Mouse (Mus musculus) T-helper 17 cell (primary cell): Measurements from ENCODE around the gene Gm7138.
"Not testable (repeated sequence)": the region's sequence is repeated elsewhere in the genome, so short reads cannot be mapped to it uniquely, and the experiment has no call there.

Experiments
- in situ Hi-C, 2 experiments: fragments of 300-600 bp; cut with MboI, MseI; formaldehyde crosslinking; loops; 1 replicate in 1 of 2; 2 replicates in 1 of 2; pipeline ENCODE4 v1.15.1; 2025; ENCODE audit warnings: high pct_unique_total_duplicates in 2 of 2

The Gm7138 gene

DNA sequence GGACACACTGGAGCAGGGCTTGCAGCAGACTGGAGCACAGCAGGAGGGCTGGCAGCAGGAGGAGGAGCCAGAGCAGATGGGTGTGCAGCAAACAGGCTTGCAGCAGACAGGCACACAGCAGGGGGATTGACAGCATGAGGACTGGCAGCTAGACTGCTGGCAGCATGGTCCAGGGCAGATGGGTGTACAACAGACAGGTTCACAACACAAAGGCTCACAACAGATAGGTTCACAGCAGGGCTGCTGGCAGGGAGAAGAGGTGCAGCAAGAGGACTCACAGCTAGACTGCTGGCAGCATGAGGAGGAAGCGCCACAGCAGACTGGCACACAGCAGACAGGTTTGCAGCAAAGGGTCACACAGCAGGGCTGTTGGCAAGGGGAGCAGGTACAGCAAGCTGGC is 26.1 kb downstream of the Gm7138 start:
- in situ Hi-C loops: not testable (repeated sequence)

GRCm38 (mm10) chr10:77741924-77742688 is 34.6 kb downstream of the Gm7138 start, which contains the start of gene Gm18596:
Gene Gm18596 (minus strand): TSS chr10:77742638.
- in situ Hi-C loops: not testable (repeated sequence)

DNA sequence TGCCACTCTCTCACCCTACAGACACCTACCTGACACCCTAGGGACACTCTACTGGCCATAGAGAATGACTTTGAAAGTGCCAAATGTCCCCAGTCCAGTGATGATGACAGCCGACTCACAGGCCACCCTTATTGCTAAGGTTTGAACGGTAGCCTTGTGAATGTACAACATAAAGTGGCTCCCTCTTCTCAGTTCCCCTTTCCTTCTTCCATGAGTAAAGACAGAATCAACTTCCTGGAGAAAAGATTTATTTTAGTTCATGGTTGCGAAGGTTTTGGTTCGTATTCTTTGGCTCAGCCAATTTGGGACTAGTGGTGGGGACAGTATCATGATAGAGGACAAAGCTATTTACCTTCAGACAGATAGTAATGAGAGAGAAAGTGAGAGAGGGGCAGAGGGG is 37.8 kb downstream of the Gm7138 start:
- in situ Hi-C loops: no loop called here

DNA sequence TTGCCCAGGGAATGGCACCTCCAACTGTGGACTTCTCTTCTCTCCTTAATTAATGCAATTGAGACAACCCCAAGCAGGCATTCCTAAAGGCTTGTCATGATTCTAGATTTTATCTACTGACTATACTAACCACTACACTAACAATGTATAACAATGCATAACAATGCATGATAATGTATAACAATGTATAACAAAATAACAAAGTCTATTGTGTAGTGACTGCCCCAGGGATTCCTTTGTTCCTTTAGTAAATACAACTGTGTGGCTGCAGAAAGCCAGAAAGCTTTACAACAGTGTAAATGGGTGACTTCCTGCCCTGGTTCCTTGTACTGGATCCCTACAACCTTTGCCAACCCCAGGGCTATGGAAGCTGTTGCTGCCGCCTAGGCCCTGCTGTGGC is 40.8 kb downstream of the Gm7138 start:
- in situ Hi-C loops: no loop called here

DNA sequence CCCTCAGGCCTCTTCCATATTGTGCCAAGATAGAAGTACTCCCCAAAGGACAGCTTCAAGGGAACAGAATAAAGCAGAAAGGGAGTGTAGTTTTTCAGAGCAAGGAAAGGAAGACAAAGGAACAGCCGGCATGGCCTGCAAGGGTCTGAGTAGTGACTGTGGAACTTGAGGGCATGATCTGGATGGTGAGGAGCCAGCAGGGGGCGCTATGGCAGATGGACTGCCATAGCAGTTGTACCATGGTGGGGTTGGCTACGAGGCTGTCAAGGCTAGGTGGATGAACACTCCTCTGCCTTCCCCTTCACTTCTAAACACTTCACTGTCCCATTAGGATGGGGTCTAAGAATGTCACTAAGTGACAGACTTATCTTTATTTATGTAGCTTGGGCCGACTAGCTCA is 47.5 kb downstream of the Gm7138 start:
- in situ Hi-C loops: no loop called here

DNA sequence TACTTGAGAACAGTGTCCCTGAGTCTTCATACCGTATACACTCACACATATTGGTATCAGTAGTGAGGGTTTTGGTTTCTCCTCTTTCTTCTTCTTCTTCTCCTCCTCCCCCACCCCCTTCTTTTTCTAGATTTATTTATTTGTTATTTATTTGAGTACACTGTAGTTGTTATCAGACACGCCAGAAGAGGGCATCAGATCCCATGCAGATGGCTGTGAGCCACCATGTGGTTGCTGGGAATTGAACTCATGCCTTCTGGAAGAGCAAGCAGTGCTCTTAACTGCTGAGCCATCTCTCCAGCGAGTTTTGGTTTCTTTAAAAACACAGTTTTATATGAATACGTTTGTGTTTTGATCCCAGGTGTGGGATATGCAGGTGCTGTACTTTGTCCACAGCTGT is 48.5 kb downstream of the Gm7138 start:
- in situ Hi-C loops: no loop called here
